Mouse (Mus musculus) midbrain, postnatal 0 days (tissue): ENCODE data around the gene Tescl. TPM values are rescaled to one million over a fixed set of nuclear protein-coding genes. Genes with fewer than 3 reads are reported as not detected.

Source experiments
- ATAC-seq: fragments of 200-750 bp; cut with Nextera tagmentation; 2 replicates; pipeline ENCODE4 v1.8.0; 2017; ENCODE audit warnings: moderate number of reproducible peaks, mild to moderate bottlenecking, moderate TSS enrichment, moderate library complexity; ENCODE audit not compliant: low FRiP score
- DNase-seq: peaks from one replicate; pipeline ENCODE4 v3.0.0-alpha.2; 2015; ENCODE audit warnings: low spot score
- H3K27ac ChIP-seq: fragments of 300-500 bp; sonication (generic); 2 replicates; pipeline ENCODE4 v1.5.1; 2014; ENCODE audit warnings: low read depth, mild to moderate bottlenecking, low read length, mixed read lengths
- H3K27me3 ChIP-seq: fragments of 300-500 bp; sonication (generic); 2 replicates; pipeline ENCODE4 v1.6.1; 2014; ENCODE audit warnings: low read length, control low read depth, mixed read lengths; ENCODE audit not compliant: insufficient read depth
- H3K36me3 ChIP-seq: fragments of 300-500 bp; sonication (generic); 2 replicates; pipeline ENCODE4 v1.6.1; 2014; ENCODE audit warnings: low read length, control low read depth, mixed read lengths; ENCODE audit not compliant: insufficient read depth
- H3K4me1 ChIP-seq: fragments of 300-500 bp; sonication (generic); 2 replicates; pipeline ENCODE4 v1.6.1; 2014; ENCODE audit warnings: mild to moderate bottlenecking, control low read depth, antibody characterized with exemption, low read length, mixed read lengths; ENCODE audit not compliant: insufficient read depth
- H3K4me2 ChIP-seq: fragments of 300-500 bp; sonication (generic); 2 replicates; pipeline ENCODE4 v1.6.1; 2014; ENCODE audit warnings: low read depth, mild to moderate bottlenecking, low read length, mixed read lengths; ENCODE audit not compliant: poor library complexity, severe bottlenecking
- H3K4me3 ChIP-seq: fragments of 300-500 bp; sonication (generic); 2 replicates; pipeline ENCODE4 v1.5.1; 2014; ENCODE audit warnings: low read depth, mild to moderate bottlenecking, low read length, moderate library complexity
- H3K9ac ChIP-seq: fragments of 300-500 bp; sonication (generic); replicated peaks from 2 replicates; pipeline ENCODE4 v1.6.1; 2014; ENCODE audit warnings: mild to moderate bottlenecking, low read length, moderate library complexity, mixed read lengths; ENCODE audit not compliant: poor library complexity, severe bottlenecking
- H3K9me3 ChIP-seq: fragments of 300-500 bp; sonication (generic); 2 replicates; pipeline ENCODE4 v1.6.1; 2016; ENCODE audit warnings: low read length, control low read depth
- CTCF ChIP-seq: IDR thresholded peaks from 2 replicates; pipeline ENCODE4 v1.5.1; 2016; ENCODE audit warnings: antibody characterized with exemption, mild to moderate bottlenecking
- WGBS: fragments of 180-500 bp; shearing (Covaris S2); extraction: QIAGEN DNeasy Blood & Tissue Kit; methylation state at CpG from one replicate; pipeline ENCODE4 v1.1.7; 2014; 5-methylcytosine and 5-hydroxymethylcytosine counted together
- polyA plus RNA-seq: library from polyadenylated mRNA; unstranded; fragments of >200 nt; fragmentation: Nextera tagmentation; extraction: Ambion mirVana; gene quantifications from 2 replicates; pipeline ENCODE4 v1.2.1, GENCODE M21; 2015
- total RNA-seq: library from RNA; depleted of rRNA; stranded (reverse); fragments of >200 nt; gene quantifications from 2 replicates; pipeline ENCODE4 v1.2.3, GENCODE M21; 2014

Tescl gene
- total and polyA plus RNA-seq, 2 experiments from 2014 or later = 0.19 TPM; not detected in 1

DNA sequence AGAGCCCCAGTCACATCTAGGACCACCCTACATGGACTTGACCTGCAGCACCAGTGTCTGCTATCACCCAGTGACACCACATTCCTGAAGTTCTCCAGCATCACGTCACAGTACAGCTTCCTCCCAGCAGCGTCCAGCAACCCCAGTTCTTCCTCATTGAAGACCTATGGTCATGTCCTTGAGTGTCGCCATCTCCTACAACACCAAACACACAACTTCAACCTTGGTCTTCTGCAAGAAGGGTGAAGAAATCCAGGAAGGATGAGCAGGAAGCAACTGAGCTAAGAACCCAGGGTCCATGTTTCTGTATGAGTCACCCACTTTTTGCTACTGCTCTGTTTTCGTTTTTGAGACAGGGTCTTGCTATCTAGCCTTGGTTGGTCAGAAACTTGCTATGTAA lies 11.1 kb downstream of the Tescl start:
- Histone ChIP-seq H3K27me3 (no peaks in the 10 kb centered on the region), H3K9ac (no peak overlapping the region), H3K4me1 (no peaks in the 10 kb centered on the region), H3K4me3 (no peak overlapping the region), H3K4me2 (no peak overlapping the region), H3K27ac (no peak overlapping the region), H3K9me3 (no peaks in the 10 kb centered on the region), H3K36me3 (no peaks in the 10 kb centered on the region)
- no peak for DNase-seq
- TF ChIP-seq CTCF = no peak
- 84% methylated on average over 4 of the region's 4 CpGs for WGBS
- no peak for ATAC-seq

DNA sequence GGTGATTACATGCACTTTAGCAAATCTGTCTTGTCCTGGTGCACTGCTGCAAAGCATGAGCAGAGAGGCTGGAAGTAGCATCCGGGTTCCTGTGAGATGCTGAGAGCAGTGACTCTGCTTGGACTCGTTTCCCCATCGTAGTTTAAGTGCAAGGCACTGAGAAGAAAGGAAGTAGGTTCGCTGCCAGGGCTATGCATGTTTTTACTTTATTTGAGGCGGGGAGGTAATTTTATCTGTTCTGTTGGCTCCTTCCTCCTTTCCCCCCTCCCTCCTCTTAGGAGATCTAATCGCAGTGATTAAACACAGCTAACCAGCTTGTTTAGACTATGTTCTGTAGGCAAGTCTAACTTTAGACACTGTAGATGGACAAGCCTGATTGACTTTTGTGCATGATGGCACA lies 14.8 kb downstream of the Tescl start:
- Histone ChIP-seq H3K4me1 (no peaks in the 10 kb centered on the region; the same call in 1 of the 2 replicates), H3K27ac (no peak overlapping the region), H3K27me3 (no peaks in the 10 kb centered on the region), H3K9me3 (no peaks in the 10 kb centered on the region), H3K36me3 (no peaks in the 10 kb centered on the region), H3K4me2 (no peak overlapping the region), H3K9ac (no peak overlapping the region), H3K4me3 (no peak overlapping the region)
- 78% methylated on average over 6 of the region's 6 CpGs for WGBS
- no peak for DNase-seq
- no peak for TF ChIP-seq CTCF
- ATAC-seq = no peak

DNA sequence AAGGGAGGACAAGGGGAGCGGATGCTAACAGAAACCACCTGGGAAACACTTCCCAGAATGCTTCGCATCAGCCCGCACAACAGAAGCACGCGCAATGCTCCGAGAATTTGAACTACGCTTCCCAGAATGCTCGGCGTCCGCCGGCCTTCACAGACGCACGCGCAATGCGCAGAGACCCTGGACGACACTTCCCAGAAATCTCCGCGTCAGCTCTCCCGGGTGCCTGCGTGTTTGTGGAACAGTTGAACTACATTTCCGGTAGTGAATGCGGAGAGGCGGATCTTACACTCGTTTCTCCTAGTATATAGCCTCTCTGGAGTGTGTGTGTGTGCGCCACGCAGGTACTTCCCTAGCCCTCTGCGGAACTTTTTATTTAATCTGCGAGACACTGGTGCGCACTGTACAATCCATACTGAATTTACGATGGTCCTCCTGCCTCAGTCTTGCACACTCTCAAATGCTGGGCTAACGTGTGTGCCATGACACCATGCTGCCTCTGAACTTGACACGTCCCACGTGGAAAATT lies 17.1 kb downstream of the Tescl start, which contains the start of gene Zfp94:
Gene Zfp94, minus strand, starts transcription at position 100 of the 526 bp plus-strand sequence.
- no peaks in the 10 kb centered on the region for H3K27me3 ChIP-seq
- peaks cover 10% of the 10 kb centered on the region; the same call in 1 of the 2 replicates for H3K36me3 ChIP-seq
- peak; percentile 98 for DNase-seq
- peak within 1 kb of the TSS; percentile 81 for H3K27ac ChIP-seq
- TF ChIP-seq CTCF = no peak
- peak; percentile 95 for ATAC-seq
- H3K4me2 ChIP-seq = peak within 1 kb of the TSS; percentile 73
- H3K9ac ChIP-seq = peak within 1 kb of the TSS; percentile 84
- WGBS = 2% methylated on average over 33 of the region's 33 CpGs
- H3K4me1 ChIP-seq = no peaks in the 10 kb centered on the region; the same call in 1 of the 2 replicates
- no peaks in the 10 kb centered on the region for H3K9me3 ChIP-seq
- H3K4me3 ChIP-seq = peak within 1 kb of the TSS; percentile 59

DNA sequence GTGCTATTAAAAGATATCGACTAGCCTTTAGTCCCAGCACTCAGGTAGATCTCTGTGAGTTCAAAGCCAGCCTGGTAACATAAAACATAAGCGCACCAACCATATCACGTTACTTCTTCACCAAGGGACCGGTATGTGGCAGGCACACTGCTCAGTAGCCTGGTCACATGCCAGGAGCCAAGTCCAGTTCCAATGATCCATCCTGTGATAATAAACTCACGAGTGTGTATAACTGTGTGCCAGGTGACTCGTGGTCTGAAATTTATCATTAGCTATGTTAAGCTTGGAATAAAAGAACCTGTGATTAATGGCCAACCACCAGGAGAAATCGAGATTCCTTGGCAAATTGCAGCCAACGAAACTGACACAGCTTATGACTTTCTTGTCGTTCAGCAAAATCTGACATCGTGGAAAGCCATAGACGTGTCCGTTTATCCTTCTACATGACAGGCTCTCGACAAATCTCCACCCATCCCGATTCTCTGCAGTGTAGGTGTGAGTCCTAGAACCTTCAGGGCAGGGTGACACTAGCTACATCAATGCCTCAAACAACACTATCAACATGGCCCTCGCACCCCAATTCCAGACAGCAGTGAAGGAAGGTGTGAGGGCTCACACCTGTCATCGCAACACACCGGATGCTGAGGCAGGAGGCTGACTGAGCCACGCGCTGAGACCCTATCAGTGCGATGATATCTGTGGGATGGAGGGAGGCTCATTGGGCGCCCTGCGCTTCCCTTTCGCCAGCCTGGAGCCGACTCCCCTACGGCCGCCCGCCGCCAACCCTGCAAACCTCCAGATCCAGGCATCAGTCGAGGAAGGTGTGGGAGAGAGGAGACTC lies 17.8 kb downstream of the Tescl start:
- ATAC-seq (peak; percentile 68), DNase-seq (no peak)
- Histone ChIP-seq H3K4me2 (peak overlapping the region; percentile 73), H3K36me3 (peaks cover 16% of the 10 kb centered on the region), H3K27ac (peak overlapping the region; percentile 81), H3K9ac (peak overlapping the region; percentile 84), H3K4me3 (peak overlapping the region; percentile 59), H3K9me3 (no peaks in the 10 kb centered on the region), H3K27me3 (no peaks in the 10 kb centered on the region), H3K4me1 (no peaks in the 10 kb centered on the region; the same call in 1 of the 2 replicates)
- 28% methylated on average over 29 of the region's 29 CpGs for WGBS
- no peak for TF ChIP-seq CTCF

DNA sequence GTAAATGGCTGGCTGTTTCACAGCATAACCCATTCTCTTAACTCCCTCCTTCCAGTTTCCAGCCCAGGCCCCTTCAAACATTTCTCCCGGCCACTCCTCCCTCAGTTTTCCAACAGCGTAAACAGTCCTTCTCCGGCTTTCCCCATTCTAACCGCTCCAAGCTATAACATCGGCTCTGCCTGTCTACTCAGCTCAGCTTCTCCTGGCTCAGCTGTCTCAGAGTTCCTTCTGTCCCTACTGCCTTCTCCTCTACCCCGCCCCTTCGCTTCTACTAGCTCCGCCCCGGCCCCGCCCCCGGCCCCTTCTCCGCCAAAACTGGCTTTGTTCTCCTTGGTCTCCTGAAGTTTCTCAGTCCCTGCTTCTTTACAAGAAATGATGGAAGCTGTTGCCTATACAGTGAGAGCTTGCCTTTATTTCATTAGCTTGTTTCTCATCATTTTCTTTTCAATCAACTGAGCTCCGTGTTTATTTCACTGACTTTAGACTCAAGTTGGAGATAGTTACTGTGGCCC lies 32.9 kb downstream of the Tescl start, which contains the start of gene Zfp61:
Gene Zfp61, minus strand, starts transcription at position 462 of the 512 bp plus-strand sequence.
- peak; percentile 75 for DNase-seq
- H3K4me2 ChIP-seq = peak within 1 kb of the TSS; percentile 79
- H3K4me3 ChIP-seq = no peak within 1 kb of the TSS
- WGBS = 1% methylated on average over 13 of the region's 13 CpGs
- no peaks in the 10 kb centered on the region for H3K9me3 ChIP-seq
- H3K27ac ChIP-seq = no peak within 1 kb of the TSS
- H3K27me3 ChIP-seq = no peaks in the 10 kb centered on the region
- H3K36me3 ChIP-seq = peaks cover 27% of the 10 kb centered on the region
- no peaks in the 10 kb centered on the region for H3K4me1 ChIP-seq
- no peak for TF ChIP-seq CTCF
- H3K9ac ChIP-seq = peak within 1 kb of the TSS; percentile 24; the same call in 1 of the 2 replicates
- no peak for ATAC-seq
